Mouse (Mus musculus) stomach, postnatal 0 days (tissue): ENCODE data around the gene Cldnd2. TPM values are rescaled to one million over a fixed set of nuclear protein-coding genes. Genes with fewer than 3 reads are reported as not detected.

ENCODE experiments used
- ATAC-seq: fragments of 200-750 bp; cut with Nextera tagmentation; 2 replicates; pipeline ENCODE4 v1.8.0; 2017; ENCODE audit not compliant: low FRiP score, low TSS enrichment
- DNase-seq: peaks from one replicate; pipeline ENCODE4 v3.0.0-alpha.2; 2016; ENCODE audit warnings: low spot score
- H3K27ac ChIP-seq: fragments of 300-500 bp; sonication (generic); replicated peaks from 2 replicates; pipeline ENCODE4 v1.5.1; 2014; ENCODE audit warnings: mild to moderate bottlenecking, control low read depth
- H3K27me3 ChIP-seq: fragments of 300-500 bp; sonication (generic); 2 replicates; pipeline ENCODE4 v1.6.1; 2014; ENCODE audit warnings: low read length; ENCODE audit not compliant: control insufficient read depth, insufficient read depth
- H3K36me3 ChIP-seq: fragments of 300-500 bp; sonication (generic); 2 replicates; pipeline ENCODE4 v1.6.1; 2014; ENCODE audit warnings: low read length, mixed read lengths; ENCODE audit not compliant: control insufficient read depth, insufficient read depth
- H3K4me1 ChIP-seq: fragments of 300-500 bp; sonication (generic); replicated peaks from 2 replicates; pipeline ENCODE4 v1.6.1; 2014; ENCODE audit warnings: antibody characterized with exemption; ENCODE audit not compliant: control insufficient read depth, insufficient read depth
- H3K4me2 ChIP-seq: fragments of 300-500 bp; sonication (generic); replicated peaks from 2 replicates; pipeline ENCODE4 v1.6.1; 2014; ENCODE audit warnings: low read depth, mild to moderate bottlenecking, control low read depth, moderate library complexity
- H3K4me3 ChIP-seq: fragments of 300-500 bp; sonication (generic); 2 replicates; pipeline ENCODE4 v1.5.1; 2014; ENCODE audit warnings: low read depth, low read length, control low read depth
- H3K9ac ChIP-seq: fragments of 300-500 bp; sonication (generic); 2 replicates; pipeline ENCODE4 v1.6.1; 2014; ENCODE audit warnings: mild to moderate bottlenecking, low read length, control low read depth, mixed read lengths
- H3K9me3 ChIP-seq: fragments of 300-500 bp; sonication (generic); 2 replicates; pipeline ENCODE4 v1.6.1; 2016; ENCODE audit warnings: low read length; ENCODE audit not compliant: control insufficient read depth
- CTCF ChIP-seq: IDR thresholded peaks from 2 replicates; pipeline ENCODE4 v1.5.1; 2016; ENCODE audit warnings: antibody characterized with exemption, low read depth, mild to moderate bottlenecking, moderate library complexity
- WGBS: fragments of 180-500 bp; shearing (Covaris S2); extraction: QIAGEN DNeasy Blood & Tissue Kit; methylation state at CpG from one replicate; pipeline ENCODE4 v1.1.7; 2014; 5-methylcytosine and 5-hydroxymethylcytosine counted together
- microRNA-seq: library from miRNA; unstranded; fragments of <30 nt; microRNA quantifications from one replicate; pipeline ENCODE4, GENCODE M21; 2016
- polyA plus RNA-seq: library from polyadenylated mRNA; unstranded; fragments of >200 nt; fragmentation: Nextera tagmentation; extraction: Ambion mirVana; gene quantifications from 2 replicates; pipeline ENCODE4 v1.2.1, GENCODE M21; 2015

Cldnd2 gene
- polyA plus RNA-seq, 1 experiment from 2014 or later: not detected

- Histone ChIP-seq H3K9ac (no peak overlapping the region), H3K36me3 (no peaks in the 10 kb centered on the region), H3K4me1 (no peaks in the 10 kb centered on the region), H3K27me3 (no peaks in the 10 kb centered on the region), H3K27ac (no peak overlapping the region), H3K4me3 (no peak overlapping the region), H3K4me2 (no peak overlapping the region), H3K9me3 (no peaks in the 10 kb centered on the region)
- no peak for DNase-seq
- no peak for ATAC-seq
- TF ChIP-seq CTCF: no peak
- WGBS: 57% methylated on average over 9 of the region's 9 CpGs
These were observed 50.3 kb downstream of the Cldnd2 start for GRCm38 (mm10) chr7:43490861-43491260.

Small RNA genes within 50 kb of the gene (microRNA-seq; reads per million reads assigned to microRNA genes)
- gene Mir7051: not detected

Other genes starting within 250 kb of the Cldnd2 start
- gene Zfp715, start 127.5 kb upstream of the Cldnd2 start, polyA plus RNA-seq: 5.4 and 6.5 TPM in 2 replicates
- gene Siglecf, start 89.4 kb upstream of the Cldnd2 start, polyA plus RNA-seq: 0.04 and 0.10 TPM in 2 replicates
- gene Siglecg, start 32.6 kb upstream of the Cldnd2 start, polyA plus RNA-seq: 0.12 and 0.17 TPM in 2 replicates
- gene Lim2, start 13.1 kb upstream of the Cldnd2 start, polyA plus RNA-seq: 0.11 and 0.23 TPM in 2 replicates
- gene Nkg7, start 3.7 kb upstream of the Cldnd2 start, polyA plus RNA-seq: 0.62 and 0.79 TPM in 2 replicates
- 513 and 521 TPM in 2 replicates for gene Etfb, start 3.3 kb downstream of the Cldnd2 start, polyA plus RNA-seq
- gene Gm45233, start 3.3 kb downstream of the Cldnd2 start, polyA plus RNA-seq: 0.34 and 0.46 TPM in 2 replicates
- 36.1 and 40.5 TPM in 2 replicates for gene Vsig10l, start 22.4 kb downstream of the Cldnd2 start, polyA plus RNA-seq
- gene Iglon5, start 49.3 kb downstream of the Cldnd2 start, polyA plus RNA-seq: 0.34 and 0.35 TPM in 2 replicates
- gene 4931406B18Rik, start 65.2 kb downstream of the Cldnd2 start, polyA plus RNA-seq: 0.02 TPM in 1 of 2 replicates, not detected in the other
- gene Cd33, start 103.6 kb downstream of the Cldnd2 start, polyA plus RNA-seq: 2.0 and 2.1 TPM in 2 replicates
- 1.2 TPM in 2 replicates for gene Zfp658, start 121.5 kb downstream of the Cldnd2 start, polyA plus RNA-seq
- 4.2 and 4.6 TPM in 2 replicates for gene Zfp719, start 138.8 kb downstream of the Cldnd2 start, polyA plus RNA-seq
- gene Zfp819, start 166.4 kb downstream of the Cldnd2 start, polyA plus RNA-seq: not detected in 2 replicates
- gene Ceacam18, start 193.9 kb downstream of the Cldnd2 start, polyA plus RNA-seq: 0.07 TPM in 1 of 2 replicates, not detected in the other
- gene Siglece, start 219.4 kb downstream of the Cldnd2 start, polyA plus RNA-seq: 0.87 and 1.3 TPM in 2 replicates
- 8.5 and 9.0 TPM in 2 replicates for gene Ctu1, start 231.2 kb downstream of the Cldnd2 start, polyA plus RNA-seq
- 4.5 and 5.8 TPM in 2 replicates for gene Klk14, start 249.6 kb downstream of the Cldnd2 start, polyA plus RNA-seq